Mouse (Mus musculus) lung, postnatal 0 days (tissue): ENCODE results near the gene Ugt1a8.
"Not testable (repeated sequence)": the region's sequence is repeated elsewhere in the genome, so short reads cannot be mapped to it uniquely, and the experiment has no call there.

ENCODE experiments used
- CTCF ChIP-seq: IDR thresholded peaks from 2 replicates; pipeline ENCODE4 v1.5.1; 2016; ENCODE audit warnings: antibody characterized with exemption, mild to moderate bottlenecking
- EP300 ChIP-seq: IDR thresholded peaks from 2 replicates; pipeline ENCODE4 v1.6.1; 2016; ENCODE audit warnings: antibody characterized with exemption, mild to moderate bottlenecking, control low read depth

DNA sequence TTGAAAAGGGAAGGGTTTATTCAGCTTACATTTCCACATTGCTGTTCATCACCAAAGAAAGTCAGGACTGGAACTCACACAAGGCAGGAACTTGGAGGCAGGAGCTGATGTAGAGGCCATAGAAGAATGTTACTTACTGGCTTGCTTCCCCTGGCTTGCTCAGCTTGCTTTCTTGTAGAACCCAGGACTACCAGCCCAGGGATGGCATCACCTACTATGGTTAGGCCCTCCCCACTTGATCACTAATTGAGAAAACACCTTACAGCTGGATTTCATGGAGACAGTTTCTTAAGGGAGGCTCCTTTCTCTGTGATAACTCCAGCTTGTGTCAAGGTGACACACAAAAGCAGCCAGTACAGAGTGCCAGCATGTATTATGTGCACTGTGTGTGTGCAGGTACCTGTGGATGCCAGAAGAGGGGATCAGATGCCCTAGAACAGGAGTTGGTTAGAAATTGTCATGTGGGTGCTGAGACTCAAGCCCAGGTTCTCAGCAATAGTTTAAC is 135.4 kb downstream of the Ugt1a8 start:
- TF ChIP-seq CTCF, EP300: not testable (repeated sequence)
